ENCODE assay signal across 25 mouse cellular contexts in genomic region chr2:52212561-52212961, GRCm38 (mm10).
A peak's percentile ranks its signal among the peaks of the same experiment; 100 is the strongest.
DNase-seq lines count a peak whose midpoint lies in the region; ATAC-seq and TF ChIP-seq lines count a peak whose summit lies in the region.
"Had no signal": no experiment of that assay in that cellular context is flagged by ENCODE, and none has a peak within 500 bp of the region (broad histone marks: within the 10 kb centered on the region; RNA-seq: fewer than 3 reads in every experiment).

No protein-coding gene starts in this region.

- no peak for ATAC-seq in forebrain, embryonic 14.5 days
- ATAC-seq in frontal cortex, adult (ENCODE audit: low TSS enrichment), result no peak
- ATAC-seq: CD4-positive, CD25-positive, alpha-beta regulatory T cell, adult 4 months; forebrain, embryonic 15.5 days; hindbrain, postnatal 0 days; intestine, embryonic 16.5 days; midbrain, embryonic 13.5 days had no signal

- TF ChIP-seq CTCF in cerebellum, adult 2 months (IDR thresholded peaks at IDR 0.05; ENCODE audit: borderline replicate concordance, insufficient read depth, low read depth, low read length), result no peak

- H3K9me3 ChIP-seq in forebrain, embryonic 14.5 days (replicated peaks; ENCODE audit: control insufficient read depth, low read length), result no peaks in the 10 kb centered on the region
- H3K9me3 ChIP-seq: embryonic facial prominence, embryonic 15.5 days; forebrain, embryonic 15.5 days; limb, embryonic 10.5 days; liver, embryonic 15.5 days; megakaryocyte, embryonic 14.5 days; midbrain, embryonic 13.5 days had no signal

- no peaks in the 10 kb centered on the region for H3K36me3 ChIP-seq in forebrain, embryonic 14.5 days (ENCODE audit: control insufficient read depth, insufficient read depth, low read length)
- H3K36me3 ChIP-seq: embryonic facial prominence, embryonic 15.5 days; forebrain, embryonic 15.5 days; limb, embryonic 10.5 days; liver, embryonic 15.5 days; midbrain, embryonic 13.5 days had no signal

- 7% methylated on average over 11 of the region's 11 CpGs for WGBS in cerebellum, adult 2 months
- 92% methylated on average over 11 of the region's 11 CpGs for WGBS in forebrain, embryonic 14.5 days

- H3K4me3 ChIP-seq in brown adipose tissue, adult 24 weeks (ENCODE audit: insufficient read depth, low read depth, low read length), result no peak overlapping the region
- no peak overlapping the region for H3K4me3 ChIP-seq in cerebellum, adult 2 months (replicated peaks; ENCODE audit: insufficient read depth, low read depth, low read length)
- no peak overlapping the region for H3K4me3 ChIP-seq in forebrain, embryonic 14.5 days (ENCODE audit: low read depth, low read length)
- H3K4me3 ChIP-seq: embryonic facial prominence, embryonic 15.5 days; forebrain, embryonic 15.5 days; layer of hippocampus, adult 2 months; limb, embryonic 10.5 days; liver, embryonic 15.5 days; megakaryocyte, embryonic 14.5 days; midbrain, embryonic 13.5 days had no signal

- peak; percentile 50; the same call in 1 of the 2 replicates for TF ChIP-seq POLR2A in cerebellum, adult 2 months (IDR thresholded peaks at IDR 0.05; ENCODE audit: borderline replicate concordance, insufficient read depth, low read length)

- H3K4me1 ChIP-seq in brown adipose tissue, adult 24 weeks (ENCODE audit: control insufficient read depth, insufficient read depth, insufficient read length, low read length), result no peaks in the 10 kb centered on the region
- peaks cover 16% of the 10 kb centered on the region; the same call in 1 of the 2 replicates for H3K4me1 ChIP-seq in cerebellum, adult 2 months (ENCODE audit: control insufficient read depth, insufficient read depth, low read length)
- no peaks in the 10 kb centered on the region for H3K4me1 ChIP-seq in forebrain, embryonic 14.5 days (ENCODE audit: control insufficient read depth, insufficient read depth, low read length)
- H3K4me1 ChIP-seq: embryonic facial prominence, embryonic 15.5 days; liver, embryonic 15.5 days; megakaryocyte, embryonic 14.5 days; midbrain, embryonic 13.5 days had no signal

- intact Hi-C loops in left cerebral cortex, postnatal 4 days (cut with DNase I), result no loop called here
- intact Hi-C loops in left cerebral cortex, postnatal 14 days (cut with DNase I), result no loop called here

- no peak overlapping the region for H3K4me2 ChIP-seq in forebrain, embryonic 14.5 days (ENCODE audit: low read length)
- H3K4me2 ChIP-seq: embryonic facial prominence, embryonic 15.5 days; forebrain, embryonic 15.5 days; liver, embryonic 15.5 days; midbrain, embryonic 13.5 days had no signal

- no peaks in the 10 kb centered on the region for H3K27me3 ChIP-seq in cerebellum, adult 2 months (ENCODE audit: control insufficient read depth, insufficient read depth, low read length)
- no peaks in the 10 kb centered on the region for H3K27me3 ChIP-seq in forebrain, embryonic 14.5 days (replicated peaks; ENCODE audit: control insufficient read depth, insufficient read depth, low read length)
- H3K27me3 ChIP-seq: embryonic facial prominence, embryonic 15.5 days; forebrain, embryonic 15.5 days; liver, embryonic 15.5 days; midbrain, embryonic 13.5 days had no signal

- H3K27ac ChIP-seq in brown adipose tissue, adult 24 weeks (replicated peaks; ENCODE audit: low read depth, low read length), result peak overlapping the region; percentile 27; the same call in 1 of the 2 replicates
- peak overlapping the region; percentile 71 for H3K27ac ChIP-seq in cerebellum, adult 2 months (ENCODE audit: insufficient read depth, low read length)
- H3K27ac ChIP-seq in forebrain, embryonic 14.5 days (ENCODE audit: low read depth, low read length), result no peak overlapping the region
- H3K27ac ChIP-seq: embryonic facial prominence, embryonic 15.5 days; forebrain, embryonic 15.5 days; hindbrain, postnatal 0 days; layer of hippocampus, adult 2 months; limb, embryonic 10.5 days; liver, embryonic 15.5 days; midbrain, embryonic 13.5 days; stomach, postnatal 0 days had no signal

- no peak overlapping the region for H3K9ac ChIP-seq in forebrain, embryonic 14.5 days (ENCODE audit: low read length)
- H3K9ac ChIP-seq: embryonic facial prominence, embryonic 15.5 days; forebrain, embryonic 15.5 days; liver, embryonic 15.5 days; midbrain, embryonic 13.5 days had no signal

- DNase-seq in left cerebral cortex, postnatal 4 days, result peak; percentile 14
- no peak for DNase-seq in left cerebral cortex, postnatal 14 days (ENCODE audit: low spot score in 2 of 2)
- peak; percentile 92 to 99 for DNase-seq in cerebellum, adult 2 months
- DNase-seq in cerebellum, postnatal 25 days, result peak; percentile 89 to 93
- no peak for DNase-seq in gastrocnemius, postnatal 10 days
- no peak for DNase-seq in forebrain, embryonic 14.5 days (ENCODE audit: low spot score)
- DNase-seq: adrenal gland, postnatal 14 days; kidney, adult 9 months; kidney, postnatal 14 days; liver; right cerebral cortex, postnatal 14 days; thymus, adult 2 months had no signal

Comparison
In these comparisons a context has a peak if more than half of its experiments do, and no peak if none do; other contexts are left out.
1. DNase-seq: peak in left cerebral cortex, postnatal 4 days (single experiment), cerebellum, adult 2 months (2 of 2) and cerebellum, postnatal 25 days (2 of 2); none in left cerebral cortex, postnatal 14 days (0 of 2), gastrocnemius, postnatal 10 days (single experiment) and forebrain, embryonic 14.5 days (single experiment).